Mouse (Mus musculus) erythroblast, embryonic 14.5 days (primary cell): ENCODE measurements around the gene Fosl1.

ENCODE experiments used
- GATA1 ChIP-seq: IDR thresholded peaks from 2 replicates; pipeline ENCODE4 v1.6.1; 2012; ENCODE audit warnings: low read length, inconsistent platforms, mixed read lengths
- TAL1 ChIP-seq: IDR thresholded peaks from 3 replicates; pipeline ENCODE4 v1.6.1; 2012; ENCODE audit warnings: low read length, inconsistent platforms, mixed read lengths

- no peak for TF ChIP-seq TAL1
- no peak for TF ChIP-seq GATA1
Observed at GRCm38 (mm10) chr19:5456922-5457745, 9.8 kb downstream of the Fosl1 start.
